Mouse (Mus musculus) gastrocnemius, adult 8-10 months (tissue): ENCODE results near the gene Usp48. TPM values are rescaled to one million over a fixed set of nuclear protein-coding genes. Genes with fewer than 3 reads are reported as not detected.

Experiments
- total RNA-seq, 4 experiments: library from RNA; stranded (reverse); gene quantifications; 2 replicates each; pipeline ENCODE4 v1.2.4; 2022

Gene Usp48
- total RNA-seq, 4 experiments from 2014 or later, result 23.5 to 28.6 (median 24.9) TPM

Other genes starting within 250 kb of the Usp48 start
- gene Cdc42, start 236.0 kb upstream of the Usp48 start, total RNA-seq, result 100 to 1,000 TPM; 173 to 188 (median 177) TPM
- gene Cela3a, start 184.0 kb upstream of the Usp48 start, total RNA-seq, result not detected
- gene Cela3b, start 163.2 kb upstream of the Usp48 start, total RNA-seq, result not detected
- gene 1700013G24Rik, start 140.5 kb upstream of the Usp48 start, total RNA-seq, result not detected
- gene Hspg2, start 125.0 kb upstream of the Usp48 start, total RNA-seq, result 10 to 100 TPM; 42.0 to 54.1 (median 50.0) TPM
- not detected for gene Ldlrad2, start 19.2 kb upstream of the Usp48 start, total RNA-seq
- 10 to 100 TPM in 1 of 4 experiments, 1 to 10 TPM in 3; 6.1 to 10.2 (median 6.6) TPM for gene Rap1gap, start 71.0 kb downstream of the Usp48 start, total RNA-seq
- 10 to 100 TPM in 2 of 4 experiments, 1 to 10 TPM in 2; 6.9 to 16.3 (median 10.2) TPM for gene Alpl, start 202.6 kb downstream of the Usp48 start, total RNA-seq